Mouse (Mus musculus): ENCODE measurements around the gene Gng3. TPM values are rescaled to one million over a fixed set of nuclear protein-coding genes. Genes with fewer than 3 reads are reported as not detected.
"Not testable (repeated sequence)": the region's sequence is repeated elsewhere in the genome, so short reads cannot be mapped to it uniquely, and the experiment has no call there.

Gene Gng3
- total RNA-seq (2015; ENCODE audit: low replicate concordance), result not detected in 2 replicates
- not detected in 2 replicates for total RNA-seq (2017; ENCODE audit: low replicate concordance)

- ATAC-seq (replicated peaks; ENCODE audit: low FRiP score, poor library complexity, severe bottlenecking), result no peak
Measured at GRCm38 (mm10) chr19:8839103-8839907, at the start of gene Gng3. TSS of gene Gng3 (minus strand) at chr19:8839194.

- ATAC-seq (replicated peaks; ENCODE audit: low FRiP score, poor library complexity, severe bottlenecking), result 0 out of 2 replicates have a peak, but pooled peaks have one; percentile 39
Measured at GRCm38 (mm10) chr19:8887585-8888463, 48.8 kb upstream of the Gng3 start.

- no peak for ATAC-seq (replicated peaks; ENCODE audit: low FRiP score, poor library complexity, severe bottlenecking)
Measured at GRCm38 (mm10) chr19:8886916-8887584, 48.1 kb upstream of the Gng3 start.

- no peak for ATAC-seq (replicated peaks; ENCODE audit: low FRiP score, poor library complexity, severe bottlenecking)
Measured at GRCm38 (mm10) chr19:8883616-8884015, 44.6 kb upstream of the Gng3 start, which contains the start of the genes Lbhd1 and Gm49403. TSS of gene Lbhd1 (plus strand) at chr19:8883732. TSS of gene Gm49403 (plus strand) at chr19:8883930.

- no peak for ATAC-seq (replicated peaks; ENCODE audit: low FRiP score, poor library complexity, severe bottlenecking)
Measured at GRCm38 (mm10) chr19:8881034-8881392, 42.0 kb upstream of the Gng3 start.

GRCm38 (mm10) chr19:8880311-8881033 is 41.5 kb upstream of the Gng3 start, which contains the start of gene Uqcc3:
TSS of gene Uqcc3 (minus strand) at chr19:8880923.
- ATAC-seq (replicated peaks; ENCODE audit: low FRiP score, poor library complexity, severe bottlenecking), result peak; percentile 98

- no peak for ATAC-seq (replicated peaks; ENCODE audit: low FRiP score, poor library complexity, severe bottlenecking)
Measured at GRCm38 (mm10) chr19:8875031-8875430, 36.0 kb upstream of the Gng3 start.

- ATAC-seq (replicated peaks; ENCODE audit: low FRiP score, poor library complexity, severe bottlenecking), result no peak
Measured at GRCm38 (mm10) chr19:8872266-8872840, 33.4 kb upstream of the Gng3 start.

- ATAC-seq (replicated peaks; ENCODE audit: low FRiP score, poor library complexity, severe bottlenecking), result peak; percentile 99
Measured at GRCm38 (mm10) chr19:8871267-8872186, 32.5 kb upstream of the Gng3 start, which contains the start of gene Ubxn1. TSS of gene Ubxn1 (plus strand) at chr19:8871496.

GRCm38 (mm10) chr19:8870838-8871237 is 31.8 kb upstream of the Gng3 start:
- peak; percentile 28 for ATAC-seq (replicated peaks; ENCODE audit: low FRiP score, poor library complexity, severe bottlenecking)

- ATAC-seq (replicated peaks; ENCODE audit: low FRiP score, poor library complexity, severe bottlenecking), result not testable (repeated sequence)
Measured at GRCm38 (mm10) chr19:8870381-8870780, 31.4 kb upstream of the Gng3 start.

- ATAC-seq (replicated peaks; ENCODE audit: low FRiP score, poor library complexity, severe bottlenecking), result no peak
Measured at GRCm38 (mm10) chr19:8864265-8864664, 25.3 kb upstream of the Gng3 start.

- ATAC-seq (replicated peaks; ENCODE audit: low FRiP score, poor library complexity, severe bottlenecking), result no peak
Measured at GRCm38 (mm10) chr19:8859018-8859417, 20.0 kb upstream of the Gng3 start.

GRCm38 (mm10) chr19:8857689-8858088 is 18.7 kb upstream of the Gng3 start:
- peak; percentile 81 for ATAC-seq (replicated peaks; ENCODE audit: low FRiP score, poor library complexity, severe bottlenecking)

GRCm38 (mm10) chr19:8853117-8853516 is 14.1 kb upstream of the Gng3 start:
- ATAC-seq (replicated peaks; ENCODE audit: low FRiP score, poor library complexity, severe bottlenecking), result no peak

- ATAC-seq (replicated peaks; ENCODE audit: low FRiP score, poor library complexity, severe bottlenecking), result no peak
Measured at GRCm38 (mm10) chr19:8852236-8852928, 13.4 kb upstream of the Gng3 start.

- no peak for ATAC-seq (replicated peaks; ENCODE audit: low FRiP score, poor library complexity, severe bottlenecking)
Measured at GRCm38 (mm10) chr19:8851639-8852038, 12.6 kb upstream of the Gng3 start.
